Mouse (Mus musculus): ENCODE data around the gene Tirap.

Tirap gene

DNA sequence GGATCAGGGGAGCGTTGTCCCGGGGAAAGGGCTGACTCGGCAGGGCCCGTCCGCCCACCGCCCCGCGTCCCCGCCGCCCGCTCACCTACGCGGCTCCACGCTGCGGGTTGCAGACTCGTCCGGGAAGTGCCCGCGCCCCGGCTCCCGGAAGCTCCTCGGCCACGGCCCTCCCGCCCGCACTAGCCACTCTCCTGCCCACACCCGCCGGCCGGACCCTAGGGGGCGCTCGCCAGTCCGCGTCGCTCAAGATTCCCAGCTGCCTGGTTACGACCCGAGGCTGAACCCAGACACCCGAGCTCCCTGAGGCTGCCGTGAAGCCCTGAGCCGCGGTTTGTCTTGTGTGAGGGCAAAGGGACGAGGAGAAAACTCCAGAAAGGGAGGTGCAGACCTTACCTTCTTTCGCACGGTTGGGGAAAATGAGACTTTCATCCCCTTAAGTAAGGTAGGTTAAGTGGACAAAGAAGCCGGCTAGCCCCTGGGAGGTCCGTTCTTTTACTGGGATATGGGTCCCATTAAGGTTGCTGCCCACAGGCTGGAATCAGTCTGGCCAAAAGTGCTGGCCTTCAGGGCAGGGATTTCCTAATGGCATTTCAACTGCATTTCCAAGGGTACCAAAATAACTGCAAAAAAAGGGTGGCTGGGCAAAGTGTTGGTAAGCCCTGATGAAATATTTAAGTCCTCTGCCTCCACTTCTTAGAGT is at the start of gene Tirap, which contains the start of gene Srpr:
Gene Tirap, minus strand, starts transcription at position 520 of the 700 bp plus-strand sequence.
Gene Srpr, plus strand, starts transcription at position 404 of the 700 bp plus-strand sequence.
- peak; percentile 84 for ATAC-seq (ENCODE audit: low TSS enrichment)

DNA sequence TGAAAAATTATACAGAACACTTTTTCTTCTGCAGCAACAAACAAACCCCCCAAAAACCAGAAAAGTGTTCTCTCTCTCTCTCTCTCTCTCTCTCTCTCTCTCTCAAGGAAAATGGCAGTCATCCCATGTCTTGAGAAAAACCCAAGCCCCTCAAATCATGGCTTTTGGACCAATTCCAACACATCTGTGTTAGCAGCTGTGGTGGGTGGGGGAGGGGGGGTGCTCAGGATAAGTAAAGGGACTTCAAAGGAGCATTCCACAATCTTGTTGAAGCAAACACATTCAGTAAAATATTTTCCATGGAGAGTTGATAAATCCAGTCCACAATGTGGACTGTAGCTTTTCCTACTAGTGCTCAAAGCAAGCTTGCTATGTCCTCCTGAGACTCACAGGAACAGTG is 49.4 kb upstream of the Tirap start:
- ATAC-seq (ENCODE audit: low TSS enrichment): no peak

DNA sequence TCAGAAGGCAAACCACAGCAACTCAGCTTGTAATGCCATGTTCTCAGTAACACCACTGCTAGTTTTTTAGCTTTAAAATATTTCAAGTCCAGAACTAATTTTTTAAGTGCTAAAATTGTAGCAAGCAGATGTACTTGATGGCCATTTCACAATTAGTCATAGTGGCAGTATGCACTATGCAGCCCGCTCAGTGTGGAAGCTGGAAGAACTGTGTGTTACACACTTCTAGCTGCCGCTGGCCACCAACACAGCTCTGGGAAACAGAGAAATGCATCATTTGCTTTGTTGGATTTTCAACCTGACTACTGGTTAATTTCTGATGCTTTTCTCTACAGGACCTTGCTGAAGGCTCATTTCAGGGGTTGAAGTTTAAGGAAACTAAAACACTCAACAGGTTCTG is 47.3 kb upstream of the Tirap start:
- peak; percentile 72 for ATAC-seq (ENCODE audit: low TSS enrichment)

DNA sequence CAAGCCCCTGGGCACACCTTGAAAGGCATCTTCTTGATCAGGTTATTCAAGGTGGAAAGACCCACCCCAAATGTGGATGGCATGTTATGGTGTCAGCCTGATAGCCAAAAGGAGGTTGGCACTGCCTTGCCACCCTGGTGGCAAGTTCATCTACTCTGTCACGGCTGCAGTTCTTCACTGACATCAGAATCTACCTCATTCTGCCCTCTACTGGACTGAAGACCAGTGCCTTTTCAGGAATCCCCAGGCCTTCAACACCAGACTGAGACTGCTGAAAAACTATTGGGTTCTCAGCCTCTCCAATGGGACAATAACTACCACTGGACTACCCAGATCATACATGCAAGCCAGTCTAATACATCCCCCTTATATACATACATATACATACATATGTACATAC is 39.6 kb upstream of the Tirap start:
- ATAC-seq (ENCODE audit: low TSS enrichment): no peak

DNA sequence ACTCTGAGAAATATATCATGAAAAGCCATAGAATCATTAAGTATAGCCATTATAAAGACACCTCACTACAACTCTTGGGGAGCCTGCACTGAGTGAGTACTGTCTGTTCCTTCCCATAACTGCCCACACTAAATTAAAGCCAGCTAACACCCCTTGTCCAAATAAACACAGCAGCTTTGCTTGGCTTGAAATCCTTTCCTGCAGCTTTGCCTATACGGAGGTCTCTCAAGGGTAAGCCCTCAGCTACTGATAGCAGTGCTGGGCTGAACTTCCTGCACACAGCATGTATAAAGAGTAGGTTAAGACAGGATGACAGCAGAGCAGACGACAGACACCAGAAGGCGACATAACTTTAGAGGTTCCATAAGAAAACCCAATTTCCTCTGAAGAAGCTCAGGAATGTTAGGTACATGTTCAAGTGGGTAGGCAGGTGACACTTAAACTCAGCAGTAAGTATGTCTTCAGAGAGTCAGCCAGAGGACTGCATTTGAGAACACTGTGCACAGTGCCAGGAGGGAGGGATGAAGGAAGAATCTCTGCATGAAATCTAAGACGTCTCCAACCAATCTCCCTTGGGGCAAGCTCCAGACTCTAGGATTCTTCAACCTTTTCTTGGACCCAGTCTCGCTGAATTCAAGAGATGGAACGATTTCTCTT is 39.0 kb upstream of the Tirap start:
- ATAC-seq (ENCODE audit: low TSS enrichment): 0 out of 2 replicates have a peak, but pooled peaks have one; percentile 13

DNA sequence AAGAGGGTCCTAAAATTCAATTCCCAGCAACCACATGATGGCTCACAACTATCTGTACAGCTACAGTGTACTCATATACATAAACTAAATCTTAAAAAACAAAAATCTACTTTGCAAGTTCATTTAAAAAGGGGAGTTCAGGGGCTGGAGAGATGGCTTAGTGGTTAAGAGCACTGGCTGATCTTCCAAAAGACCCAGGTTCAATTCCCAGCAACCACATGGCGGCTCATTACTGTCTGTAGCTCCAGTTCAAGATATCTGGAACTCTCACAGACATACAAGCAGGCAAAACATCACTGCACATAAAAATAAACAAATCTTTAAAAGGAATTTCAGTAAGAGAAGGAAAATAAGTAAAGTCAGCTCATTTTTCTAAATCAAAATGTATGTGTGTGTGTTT is 38.3 kb upstream of the Tirap start:
- ATAC-seq (ENCODE audit: low TSS enrichment): no peak

DNA sequence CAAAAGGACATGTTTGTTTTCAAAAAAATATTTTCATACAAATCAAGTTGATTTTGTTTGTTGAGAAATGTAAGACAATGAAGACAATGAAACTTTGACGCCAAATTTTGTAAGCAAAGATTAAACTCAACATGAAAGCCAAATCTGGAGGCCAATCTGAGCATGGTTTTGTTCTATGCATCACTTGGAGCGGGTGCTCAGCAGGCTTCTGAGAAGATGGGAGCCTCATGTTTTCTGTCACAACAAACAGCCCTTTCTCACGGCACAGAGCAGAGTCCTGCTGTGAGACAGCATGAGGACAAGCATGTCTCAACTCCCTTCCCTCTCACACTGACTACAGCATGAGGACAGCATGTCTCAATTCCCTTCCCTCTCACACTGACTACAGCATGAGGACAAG is 35.9 kb upstream of the Tirap start:
- no peak for ATAC-seq (ENCODE audit: low TSS enrichment)

DNA sequence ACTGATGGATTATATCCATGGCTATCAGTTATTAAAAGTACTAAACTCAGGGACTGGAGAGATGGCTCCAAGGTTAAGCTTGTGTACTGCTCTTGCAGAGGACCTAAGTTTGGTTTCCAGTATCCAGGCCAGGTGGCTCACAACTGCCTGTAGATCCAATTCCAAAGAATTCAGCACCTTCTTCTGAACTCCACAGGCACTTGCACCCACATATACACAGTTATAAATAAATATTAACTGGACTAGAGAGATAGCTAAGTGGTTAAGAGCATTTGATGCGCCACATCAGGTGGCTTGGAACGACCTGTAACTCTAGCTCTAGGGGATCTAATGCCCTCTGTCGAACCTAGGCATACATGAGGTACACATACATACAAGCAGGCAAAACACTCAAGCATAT is 28.6 kb upstream of the Tirap start:
- no peak for ATAC-seq (ENCODE audit: low TSS enrichment)

DNA sequence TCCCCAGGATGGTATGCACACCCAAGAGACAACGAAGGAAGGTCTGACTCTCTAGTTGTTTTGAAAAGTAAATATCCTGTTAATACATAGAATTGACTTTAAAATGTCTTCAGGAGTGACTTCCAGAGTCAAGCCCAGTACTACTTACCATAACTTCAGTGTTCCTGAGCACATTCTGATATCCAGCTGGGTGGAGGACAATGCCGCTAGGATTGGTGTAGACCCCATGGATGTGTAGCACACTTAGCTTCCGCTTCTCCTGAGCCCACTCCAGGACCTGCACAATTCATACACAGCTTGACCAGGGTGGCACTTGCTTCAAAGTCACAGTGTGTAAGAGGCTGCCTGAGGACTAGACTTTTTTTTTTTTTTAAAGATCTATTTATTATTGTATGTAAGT is 23.4 kb upstream of the Tirap start:
- ATAC-seq (ENCODE audit: low TSS enrichment): no peak

DNA sequence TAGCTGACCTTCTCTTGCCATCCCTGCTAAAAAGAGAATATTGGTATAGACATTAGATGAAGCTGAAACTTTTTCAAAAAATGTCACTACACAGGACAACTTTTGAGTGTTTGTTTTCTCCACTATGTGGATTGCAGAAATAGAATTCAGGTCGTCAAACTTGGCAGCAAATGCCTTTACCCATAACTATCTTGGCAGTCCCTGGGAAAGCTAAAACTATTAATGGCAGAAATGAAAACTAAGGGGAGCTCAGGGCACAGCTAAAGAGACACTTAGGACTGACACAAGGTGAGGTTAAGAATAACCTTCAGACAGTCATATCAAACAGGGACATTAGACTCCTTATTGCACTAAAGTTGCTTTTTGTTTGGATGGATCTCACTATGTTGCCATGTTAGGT is 17.9 kb upstream of the Tirap start:
- no peak for ATAC-seq (ENCODE audit: low TSS enrichment)

DNA sequence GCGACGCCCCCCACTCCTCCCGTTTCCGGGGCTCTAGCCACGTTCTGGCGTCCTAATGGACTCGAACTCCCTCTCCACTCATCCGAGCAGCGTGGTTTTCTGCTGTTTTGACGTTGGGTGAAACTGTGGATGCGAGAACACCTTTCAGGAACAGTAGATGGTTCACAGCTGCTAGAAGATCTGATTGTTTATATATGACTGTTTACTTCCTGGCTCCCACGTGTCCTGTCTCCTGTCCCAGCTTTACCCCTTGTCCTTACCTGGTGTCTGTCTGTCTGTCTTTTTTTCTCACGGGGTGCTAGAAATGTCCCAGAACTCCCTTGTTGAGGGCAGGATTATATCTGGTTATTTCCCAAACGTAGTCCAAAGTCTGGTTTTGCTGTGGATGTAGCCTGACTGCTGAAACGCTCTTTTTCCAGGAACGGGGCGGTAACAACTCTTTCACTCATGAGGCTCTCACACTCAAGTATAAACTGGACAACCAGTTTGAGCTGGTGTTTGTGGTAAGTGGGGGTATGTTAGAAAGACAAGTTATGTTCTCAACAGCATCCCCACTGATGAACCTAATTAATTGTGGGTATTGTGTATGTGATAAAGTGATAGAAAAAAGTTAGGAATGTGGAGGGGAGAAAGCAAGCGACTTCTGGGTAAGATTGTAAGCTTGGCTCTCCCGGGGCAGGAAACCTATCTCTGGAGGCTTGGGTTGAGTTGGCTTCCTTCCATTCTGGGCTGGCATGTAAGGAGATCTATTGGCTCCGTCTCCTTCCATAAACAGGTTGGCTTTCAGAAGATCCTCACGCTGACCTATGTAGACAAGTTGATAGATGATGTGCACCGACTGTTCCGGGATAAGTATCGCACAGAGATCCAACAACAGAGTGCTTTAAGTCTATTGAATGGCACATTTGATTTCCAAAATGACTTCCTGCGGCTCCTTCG is 11.8 kb upstream of the Tirap start:
- no peak for ATAC-seq (ENCODE audit: low TSS enrichment)

DNA sequence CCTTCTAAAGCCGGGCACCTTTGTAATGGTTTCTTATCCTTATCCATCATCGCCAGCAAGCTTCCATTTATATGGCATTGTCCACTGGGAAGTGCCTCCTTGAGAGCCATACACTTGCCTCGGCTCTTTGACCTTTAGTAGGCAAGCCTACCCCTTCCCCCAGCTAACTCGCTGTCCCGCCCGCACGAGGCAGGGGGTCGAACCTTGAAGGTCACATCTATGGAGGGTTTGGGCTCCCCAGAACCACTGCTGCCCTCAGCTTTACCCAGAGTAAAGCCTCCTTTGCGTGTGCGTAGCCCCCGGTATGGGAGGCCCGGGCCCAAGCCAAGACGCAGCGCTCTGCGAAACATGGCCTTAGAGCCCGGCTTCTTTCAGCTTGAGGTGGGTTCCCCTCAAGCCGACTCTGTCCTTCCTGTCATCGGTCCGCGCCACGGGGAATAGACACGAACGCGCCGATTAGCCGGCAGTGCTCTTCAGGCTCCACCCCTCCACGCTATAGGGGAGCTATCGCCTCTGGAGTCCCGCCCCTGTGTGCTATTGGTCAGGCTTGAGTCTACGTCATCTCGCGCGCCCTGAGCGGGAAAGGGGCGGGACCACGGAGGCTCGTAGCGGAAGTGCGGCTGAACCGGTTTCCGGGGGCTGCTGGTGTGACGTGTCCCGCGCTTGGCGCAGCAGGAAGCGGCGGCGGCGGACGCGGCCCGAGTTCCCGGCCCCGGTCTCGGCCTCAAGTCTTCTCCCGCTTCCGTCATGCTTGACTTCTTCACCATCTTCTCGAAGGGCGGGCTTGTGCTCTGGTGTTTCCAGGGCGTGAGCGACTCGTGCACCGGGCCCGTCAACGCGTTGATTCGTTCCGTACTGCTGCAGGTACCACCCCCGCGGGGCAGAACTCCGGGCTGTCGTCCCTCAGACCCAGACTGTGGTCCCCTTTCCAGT is 10.7 kb upstream of the Tirap start, which contains the start of gene Foxred1:
Gene Foxred1, minus strand, starts transcription at position 514 of the 933 bp plus-strand sequence.
- peak; percentile 97 for ATAC-seq (ENCODE audit: low TSS enrichment)

DNA sequence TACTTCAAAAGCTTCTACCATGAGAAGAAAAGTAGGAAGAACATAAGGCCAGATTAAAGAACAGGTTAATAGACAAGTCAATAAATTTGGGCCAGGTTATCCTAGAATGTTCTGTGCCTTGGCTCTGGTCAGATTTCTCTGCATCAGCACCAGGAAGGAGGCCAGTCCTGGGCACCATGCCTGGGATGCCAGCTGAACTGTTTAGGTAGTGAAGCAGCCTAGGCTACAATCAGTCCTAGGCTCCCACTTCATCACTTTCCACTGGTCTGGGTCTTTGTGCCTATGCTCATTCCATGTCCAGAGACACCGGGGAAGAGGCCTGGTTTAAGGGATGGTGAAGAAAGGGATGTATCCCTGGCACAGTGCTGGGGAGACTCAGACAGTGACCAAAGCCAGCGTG is 4.3 kb upstream of the Tirap start:
- ATAC-seq (ENCODE audit: low TSS enrichment): no peak

DNA sequence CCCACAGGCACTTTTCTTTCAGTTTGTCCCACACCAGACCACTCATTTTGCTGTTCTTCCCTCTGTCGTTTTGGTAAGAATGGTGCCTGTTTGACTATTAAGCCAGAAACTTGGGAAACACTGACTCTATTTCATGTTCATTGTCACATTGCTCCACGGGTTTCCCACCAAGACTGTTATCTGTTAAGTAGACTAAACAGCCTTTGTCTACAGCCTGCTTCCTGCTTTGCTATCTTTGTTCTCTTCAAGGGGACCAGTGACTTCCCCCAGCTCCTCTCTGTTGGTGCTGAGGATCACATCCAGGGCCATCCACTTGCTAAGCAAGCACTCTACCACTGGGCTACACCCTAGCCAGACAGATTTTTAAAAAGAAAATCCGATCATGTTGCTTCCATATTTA is 3.4 kb upstream of the Tirap start:
- ATAC-seq (ENCODE audit: low TSS enrichment): no peak

DNA sequence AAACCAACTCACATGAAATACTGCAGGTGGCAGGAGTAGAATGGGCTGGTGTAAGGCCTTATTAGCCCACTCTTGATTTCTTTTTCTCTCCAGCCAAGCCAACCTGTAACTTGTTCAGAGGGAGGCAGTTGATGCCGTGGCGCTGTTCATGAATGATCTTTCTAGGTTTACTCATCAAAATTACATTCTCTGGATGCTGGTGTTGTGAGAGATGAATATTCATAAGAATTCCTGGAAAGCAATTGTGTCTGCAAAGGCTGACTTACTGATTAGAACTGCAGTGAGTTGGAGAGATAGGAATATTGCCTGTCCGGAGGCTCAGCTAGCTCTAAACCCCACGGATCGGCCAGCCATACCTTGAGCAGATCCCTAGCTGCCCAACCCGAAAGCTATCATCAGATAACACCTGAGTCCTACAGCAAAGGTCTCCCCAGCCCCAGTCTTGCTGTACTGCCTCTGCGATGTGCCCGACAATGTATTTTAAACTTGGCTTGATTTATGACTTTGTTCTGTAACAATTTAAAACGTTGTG is 504 bp upstream of the Tirap start:
- peak; percentile 67 for ATAC-seq (ENCODE audit: low TSS enrichment)

DNA sequence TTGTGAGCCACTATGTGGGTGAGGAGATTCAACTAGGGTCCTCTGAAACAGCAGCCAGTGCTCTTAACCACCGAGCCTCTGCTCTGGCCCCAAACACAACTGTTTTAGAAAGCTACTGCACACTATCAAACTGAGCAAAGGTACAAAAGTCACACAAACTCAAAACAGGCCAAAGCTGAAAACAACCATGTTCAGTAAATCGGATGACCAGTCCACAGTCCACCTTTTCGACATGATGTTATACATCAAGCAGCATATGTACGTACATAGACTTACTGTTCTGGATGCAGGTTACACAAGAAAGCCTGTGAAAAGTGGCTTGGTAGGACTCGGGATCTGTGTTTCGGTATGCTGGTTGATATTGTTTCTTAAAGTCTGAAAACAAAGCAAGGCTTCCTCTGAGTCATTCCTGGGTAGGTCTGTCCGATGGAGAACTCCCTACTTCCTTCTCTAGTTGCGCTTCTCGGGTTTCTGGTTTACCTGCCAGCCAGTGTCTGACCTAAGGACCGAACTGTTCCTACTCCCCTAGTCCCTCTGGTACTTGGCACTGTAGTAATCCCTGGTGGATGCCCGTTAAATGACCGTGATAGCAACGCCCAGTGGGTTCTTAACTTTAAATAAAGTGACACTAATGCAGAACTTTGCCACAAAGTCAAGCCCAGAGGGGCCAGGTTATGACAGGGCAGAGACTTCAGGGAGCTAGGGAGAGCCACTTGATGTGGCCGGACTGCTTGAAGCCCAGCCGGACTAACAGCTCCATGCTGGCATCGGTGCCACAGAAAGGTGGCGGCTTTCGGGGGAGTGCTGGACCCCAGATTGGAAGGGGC is 933 bp downstream of the Tirap start:
- peak; percentile 14 for ATAC-seq (ENCODE audit: low TSS enrichment)

DNA sequence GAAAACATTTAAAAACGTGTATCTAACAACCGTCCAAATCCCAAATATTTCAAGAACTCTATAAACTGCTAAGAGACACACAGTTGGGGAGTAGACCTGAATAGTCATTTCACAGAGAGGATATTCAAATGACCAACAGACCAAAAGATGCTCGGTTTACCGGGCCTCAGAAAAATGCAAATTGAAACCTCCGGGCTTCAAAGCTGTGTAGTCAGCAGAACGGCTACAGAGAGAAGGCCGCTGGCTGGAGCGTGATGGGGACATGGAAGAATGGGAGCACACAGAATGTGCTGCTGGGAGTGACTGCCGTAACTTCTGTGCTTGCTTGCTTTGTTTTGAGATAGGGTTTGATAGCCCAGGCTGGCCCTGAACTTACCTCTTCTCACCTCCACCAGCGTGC is 1.7 kb downstream of the Tirap start:
- ATAC-seq (ENCODE audit: low TSS enrichment): no peak

DNA sequence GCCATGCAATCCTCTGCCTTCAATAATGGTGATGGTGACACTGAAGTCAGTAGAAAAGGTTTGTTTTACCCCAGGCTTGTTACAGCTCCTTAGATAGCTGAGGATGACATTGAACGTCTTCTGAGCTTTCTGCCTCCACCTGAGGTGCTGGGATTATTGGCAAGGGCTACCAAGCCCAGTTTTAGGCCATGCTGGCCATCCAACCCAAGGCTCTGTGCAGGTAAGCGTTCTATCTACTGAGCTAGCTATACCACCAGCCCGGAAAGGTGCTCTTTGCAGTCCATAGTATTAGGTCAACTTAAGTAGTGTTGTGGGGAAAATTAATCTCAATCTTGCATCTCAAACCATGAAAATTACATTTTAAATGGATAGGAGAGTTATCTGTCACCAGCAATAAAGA is 2.5 kb downstream of the Tirap start:
- no peak for ATAC-seq (ENCODE audit: low TSS enrichment)

DNA sequence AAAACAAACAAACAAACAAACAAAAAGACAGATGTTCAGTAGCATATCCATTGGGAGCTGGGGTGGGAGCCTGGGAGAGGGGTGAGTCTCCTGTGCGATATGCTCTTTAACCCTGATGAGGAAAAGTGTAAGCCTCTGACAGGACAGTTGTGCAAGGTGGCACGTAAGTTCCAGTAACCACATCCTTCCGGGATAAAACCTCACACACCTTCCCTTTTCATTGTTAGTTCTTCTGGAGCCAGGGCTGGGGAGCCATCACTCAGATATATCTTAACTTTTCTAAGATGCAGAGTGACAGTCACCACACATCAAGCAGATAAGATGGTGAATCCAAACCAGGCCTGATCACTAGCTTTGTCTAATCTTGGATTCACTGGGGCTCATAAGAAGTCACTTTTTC is 6.0 kb downstream of the Tirap start:
- ATAC-seq (ENCODE audit: low TSS enrichment): no peak

DNA sequence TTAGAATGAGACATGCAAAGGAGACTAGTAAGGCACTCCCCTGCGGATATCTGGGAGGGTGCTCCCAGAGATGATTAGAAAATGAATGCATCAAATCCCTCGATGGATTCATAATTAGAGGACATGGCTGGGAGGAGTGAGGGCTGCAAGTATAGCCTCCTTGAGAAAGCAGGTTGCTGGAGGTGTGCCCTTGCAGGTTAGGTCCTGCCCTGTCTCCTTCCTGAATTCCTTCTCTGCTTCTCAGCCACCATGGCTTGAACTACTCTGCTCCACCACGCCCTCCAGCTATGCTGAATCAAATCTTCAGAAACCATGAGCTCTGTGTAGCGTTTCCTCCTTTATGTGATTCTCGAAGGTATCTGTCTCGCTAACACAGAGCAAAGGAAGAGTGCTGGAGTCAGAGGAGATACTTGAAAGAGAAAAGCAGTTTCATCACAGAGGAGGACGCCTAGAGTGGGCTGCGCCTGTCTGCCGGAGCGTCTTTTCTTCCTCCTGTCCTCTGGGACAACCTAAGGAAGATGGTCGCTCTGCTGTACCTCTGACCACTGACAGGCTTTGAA is 7.0 kb downstream of the Tirap start:
- no peak for ATAC-seq (ENCODE audit: low TSS enrichment)
